Mouse (Mus musculus) layer of hippocampus, adult 8-10 months (tissue): ENCODE results near the gene Thsd4. TPM values are rescaled to one million over a fixed set of nuclear protein-coding genes. Genes with fewer than 3 reads are reported as not detected.
A peak's percentile ranks its signal among the peaks of the same experiment; 100 is the strongest.

Experiments
- DNase-seq, 2 experiments: peaks; one replicate each; pipeline ENCODE4 v3.0.0; 2022; ENCODE audit warnings: low spot score in 2 of 2
- total RNA-seq, 4 experiments: library from RNA; stranded (reverse); gene quantifications; 2 replicates each; pipeline ENCODE4 v1.2.4; 2022

The Thsd4 gene
- total RNA-seq, 4 experiments from 2014 or later = 15.8 to 22.3 (median 19.2) TPM

DNA sequence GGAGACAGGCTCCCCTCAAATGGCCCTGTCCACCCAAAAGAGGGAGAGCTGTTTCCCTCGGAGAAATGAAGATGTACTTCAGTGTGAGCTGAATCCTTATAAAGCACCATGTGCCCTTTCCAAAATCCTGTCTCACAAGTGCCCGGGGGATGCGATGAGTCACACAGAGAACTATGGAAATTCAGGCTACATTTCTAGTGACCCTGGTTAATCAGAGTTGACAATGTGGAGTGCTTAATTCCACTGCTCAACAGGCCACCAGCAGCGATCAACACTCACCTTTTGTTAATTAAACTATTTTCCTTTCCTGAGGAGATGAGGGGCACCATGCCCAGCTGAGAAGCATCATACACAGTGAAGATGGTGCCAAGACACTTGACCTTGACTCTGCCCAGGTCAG, 138.9 kb downstream of the Thsd4 start:
- no peak for DNase-seq

DNA sequence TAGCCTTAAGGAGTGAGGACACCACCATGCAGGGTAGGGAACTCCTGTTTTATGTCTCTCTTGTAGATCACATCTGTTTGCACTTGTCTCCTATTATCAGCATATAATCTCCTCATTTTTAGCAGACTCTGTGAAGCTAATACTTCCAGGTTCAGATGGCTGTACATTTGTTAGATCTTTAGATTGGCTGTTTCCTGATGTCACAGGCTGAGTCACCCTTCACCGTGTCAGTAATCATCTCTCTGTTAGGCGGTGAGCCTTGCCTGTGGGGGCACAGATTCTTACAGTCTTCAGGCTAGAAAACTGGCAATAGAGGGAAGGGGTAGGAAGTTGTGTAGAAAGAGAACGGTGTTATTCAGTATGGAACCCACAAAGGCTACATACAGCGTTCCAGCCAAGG, 139.3 kb downstream of the Thsd4 start:
- no peak for DNase-seq

DNA sequence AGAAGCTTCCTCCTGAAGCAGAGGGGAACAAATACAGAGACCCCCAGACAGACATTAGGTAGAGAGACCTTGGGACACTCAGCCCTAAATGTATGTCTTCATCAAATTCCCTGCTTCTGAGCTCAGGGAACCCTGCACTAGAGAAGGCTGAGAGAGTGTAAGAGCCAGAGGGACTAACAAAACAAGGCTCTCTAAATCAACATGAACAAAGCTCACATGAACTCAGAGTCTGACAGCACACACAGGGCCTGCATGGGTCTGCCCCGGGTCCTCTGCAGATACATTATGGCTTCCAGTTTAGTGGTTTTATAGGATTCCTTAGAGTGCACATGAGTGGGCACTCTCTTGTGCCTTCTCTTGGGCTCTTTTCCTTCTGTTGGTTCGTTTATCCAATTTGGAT, 140.8 kb downstream of the Thsd4 start:
- no peak for DNase-seq

DNA sequence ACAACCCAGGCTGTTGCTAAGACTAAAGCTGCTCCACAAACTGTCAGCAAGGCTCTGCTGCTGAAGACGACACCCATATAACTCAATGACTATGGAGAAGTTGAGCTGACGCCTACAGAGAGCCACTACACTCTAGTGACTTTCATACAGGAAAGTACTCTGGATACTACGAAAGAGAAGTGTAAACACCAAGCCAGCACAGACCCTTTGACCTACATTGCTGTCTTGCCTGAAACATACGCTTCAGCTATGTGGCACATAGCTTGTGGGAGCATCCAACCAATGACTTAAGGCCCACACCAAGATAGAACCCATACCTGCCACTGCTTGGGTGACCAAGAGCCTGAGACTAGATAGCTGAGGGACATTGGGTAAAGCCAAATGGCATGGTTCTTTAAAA, 141.3 kb downstream of the Thsd4 start:
- DNase-seq = no peak

DNA sequence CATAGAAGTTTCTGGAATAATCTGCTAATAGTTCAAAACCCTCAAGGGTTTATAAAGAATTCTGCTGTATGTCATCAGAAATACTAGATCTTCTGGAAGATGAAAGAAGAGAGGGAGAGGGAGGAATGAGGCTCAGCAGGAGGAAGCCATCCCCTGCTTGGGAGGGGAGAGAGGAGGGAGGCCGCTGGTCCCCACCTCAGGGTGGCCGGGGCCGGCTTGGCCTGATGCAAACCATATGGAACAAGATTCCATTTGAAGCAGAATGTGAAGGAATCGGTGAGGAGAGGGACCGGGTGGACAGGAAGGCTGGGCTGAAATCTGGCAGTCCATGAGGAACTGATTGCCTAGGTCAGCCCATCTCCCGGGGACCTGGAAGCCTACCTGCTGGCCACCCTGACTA, 143.6 kb downstream of the Thsd4 start:
- no peak for DNase-seq

DNA sequence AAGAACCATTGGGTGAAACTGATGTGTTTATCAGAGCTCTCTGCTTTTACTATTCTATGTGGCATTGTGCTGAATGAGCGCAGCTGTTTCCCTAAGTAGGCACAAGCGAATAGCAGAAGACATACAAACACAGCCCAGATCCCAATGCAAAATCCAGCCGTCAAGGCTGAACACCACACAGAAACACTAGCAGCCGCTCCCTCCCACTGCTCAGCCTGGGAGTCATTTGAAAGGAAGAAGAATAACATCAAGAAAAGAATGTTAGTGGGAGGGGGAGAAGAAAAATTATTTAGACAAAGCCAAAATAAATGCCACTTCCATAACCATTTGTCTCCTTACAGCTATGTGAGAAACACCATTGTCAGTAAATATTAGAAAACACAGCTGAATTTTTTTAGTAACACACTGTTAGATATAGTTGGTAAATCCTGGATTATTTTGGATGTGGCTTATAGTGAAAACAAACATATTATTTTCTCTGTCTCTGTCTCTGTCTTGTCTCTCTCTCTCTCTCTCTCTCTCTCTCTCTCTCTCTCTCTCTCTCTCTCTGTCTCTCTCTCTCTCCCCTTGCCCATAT, 148.6 kb downstream of the Thsd4 start:
- peak; percentile 15 to 27 for DNase-seq

- DNase-seq = no peak
These were observed 153.3 kb downstream of the Thsd4 start for GRCm38 (mm10) chr9:60368516-60368915.

- DNase-seq = no peak
These were observed 154.1 kb downstream of the Thsd4 start for GRCm38 (mm10) chr9:60367617-60368305.

DNA sequence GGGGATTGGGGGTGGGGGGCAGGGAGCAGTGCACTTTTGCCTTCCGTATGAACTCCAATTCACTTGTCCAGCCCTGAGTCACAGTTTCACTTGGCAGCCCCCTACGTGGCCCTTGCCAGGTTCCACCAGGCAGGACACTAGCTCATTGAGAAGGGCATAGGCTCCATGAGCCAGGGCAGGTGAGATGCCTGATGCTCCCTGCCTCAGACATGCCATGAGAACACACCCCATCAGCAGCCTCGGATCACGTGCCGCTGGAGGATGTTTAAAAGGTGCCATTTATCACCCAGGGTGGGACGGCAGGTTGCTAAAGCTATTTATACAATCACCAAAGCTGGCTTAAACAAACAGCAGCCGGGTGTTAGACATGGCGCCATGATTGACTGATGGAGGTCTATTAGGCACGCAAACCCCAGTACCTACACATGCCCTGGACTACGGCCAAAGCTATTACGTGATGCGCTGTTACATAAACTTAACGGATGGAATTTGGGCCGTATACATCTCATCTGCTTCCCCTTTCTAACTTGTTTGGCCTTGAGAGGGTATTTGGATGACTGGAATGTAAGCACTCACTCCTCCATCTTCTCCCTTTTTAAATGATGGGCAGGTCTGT, 157.6 kb downstream of the Thsd4 start:
- no peak for DNase-seq

GRCm38 (mm10) chr9:60352351-60352750, 169.5 kb downstream of the Thsd4 start:
- no peak for DNase-seq

DNA sequence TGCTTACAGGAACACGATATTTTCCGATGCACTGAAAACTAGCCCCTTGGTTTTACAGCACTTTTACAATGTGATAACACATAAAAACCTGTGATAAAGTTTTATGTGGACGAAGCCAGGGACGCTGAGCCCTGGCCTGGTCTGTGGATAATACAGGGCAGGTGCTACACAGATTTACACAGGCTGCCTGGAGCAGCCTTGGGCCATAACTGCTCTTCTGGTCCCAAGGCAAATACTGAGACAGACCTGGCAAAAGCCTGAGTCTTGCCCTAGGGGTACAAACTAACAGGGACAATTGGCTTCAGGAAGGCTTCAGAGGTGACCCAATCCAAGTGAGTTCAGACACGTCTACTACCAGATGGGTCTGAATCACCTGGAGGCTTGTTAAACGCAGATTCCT, 170.7 kb downstream of the Thsd4 start:
- DNase-seq = no peak

DNA sequence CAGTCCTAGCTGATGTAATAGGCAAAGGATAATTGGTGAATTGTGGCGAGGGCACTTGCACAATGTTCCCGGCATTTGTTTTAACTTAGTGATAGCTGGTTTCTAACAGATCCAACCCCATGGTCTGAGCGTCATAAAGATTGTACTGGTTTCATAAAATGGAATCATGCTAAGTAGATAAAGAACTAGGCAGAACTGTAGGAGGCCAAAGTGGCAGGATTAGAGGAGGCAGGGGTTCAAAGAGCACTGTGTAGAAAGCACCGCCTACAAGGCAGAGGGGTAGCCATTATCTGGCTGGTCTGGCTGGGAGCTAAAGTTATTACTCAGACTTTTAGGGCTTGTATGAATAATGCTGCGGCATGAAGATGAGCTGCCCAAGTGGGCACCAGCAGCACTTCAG, 185.7 kb downstream of the Thsd4 start:
- DNase-seq = no peak

DNA sequence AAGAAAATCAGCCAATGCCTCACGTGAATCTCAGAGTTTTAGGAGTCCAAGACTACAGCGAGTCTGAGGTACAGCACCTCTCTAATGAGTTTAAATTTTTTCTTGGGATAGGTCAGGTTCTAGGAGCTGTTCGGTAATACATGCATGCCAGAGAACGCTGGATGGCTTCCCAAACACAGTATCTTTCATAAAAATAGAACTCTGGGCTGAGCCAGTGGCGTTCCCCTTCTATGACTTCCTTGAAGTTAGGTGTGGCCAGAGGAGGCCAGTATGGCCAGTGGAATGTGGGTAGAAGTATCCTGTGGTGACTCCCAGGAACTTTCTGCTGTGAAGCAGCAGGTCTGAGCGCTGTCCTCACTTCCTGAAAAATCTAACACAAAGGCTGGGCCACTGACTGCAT, 186.4 kb downstream of the Thsd4 start:
- no peak for DNase-seq

DNA sequence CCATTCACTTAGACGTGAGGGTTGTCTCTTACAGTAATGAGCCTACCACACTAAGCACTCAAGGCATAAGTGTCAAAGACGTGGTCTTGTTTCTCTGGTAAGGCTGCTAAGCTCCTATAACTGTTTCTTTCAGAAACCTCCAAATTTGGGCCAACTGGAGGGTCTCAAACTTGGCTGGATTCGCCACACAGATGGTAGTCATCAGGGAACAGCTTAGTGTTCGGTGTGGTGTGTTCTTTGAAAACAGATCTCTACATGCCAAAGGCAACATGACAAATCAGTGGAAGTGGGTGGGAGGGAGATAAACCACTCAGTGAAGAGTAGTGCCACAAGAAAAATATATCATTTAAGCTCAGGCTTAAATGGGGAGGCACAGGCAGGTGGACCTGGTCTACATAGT, 191.9 kb downstream of the Thsd4 start:
- DNase-seq = peak in 1 of 2 experiments; percentile 25

- no peak for DNase-seq
These were observed 197.1 kb downstream of the Thsd4 start for GRCm38 (mm10) chr9:60324716-60325115.

DNA sequence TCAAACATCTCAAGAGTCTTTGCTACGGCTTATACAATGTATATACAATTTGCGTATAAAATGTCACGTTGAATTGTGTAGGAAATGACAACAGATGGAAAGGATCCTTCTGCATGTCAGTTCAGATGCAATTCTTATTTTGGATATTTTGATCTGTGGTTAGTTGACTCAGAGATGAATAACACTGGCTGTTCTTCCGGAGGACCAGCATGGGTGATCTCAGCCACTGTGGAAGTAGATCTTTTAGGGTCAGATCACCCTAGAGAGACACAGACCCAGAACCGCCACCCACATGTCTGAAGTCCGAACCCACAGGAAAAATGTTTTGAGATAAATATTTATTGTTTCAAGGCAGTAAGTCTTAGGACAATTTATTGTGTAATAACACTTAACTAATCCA, 198.4 kb downstream of the Thsd4 start:
- DNase-seq = no peak

GRCm38 (mm10) chr9:60317291-60317690, 204.6 kb downstream of the Thsd4 start:
- no peak for DNase-seq

- no peak for DNase-seq
These were observed 205.3 kb downstream of the Thsd4 start for GRCm38 (mm10) chr9:60316510-60316909.

GRCm38 (mm10) chr9:60315533-60315932, 206.3 kb downstream of the Thsd4 start:
- DNase-seq = no peak

DNA sequence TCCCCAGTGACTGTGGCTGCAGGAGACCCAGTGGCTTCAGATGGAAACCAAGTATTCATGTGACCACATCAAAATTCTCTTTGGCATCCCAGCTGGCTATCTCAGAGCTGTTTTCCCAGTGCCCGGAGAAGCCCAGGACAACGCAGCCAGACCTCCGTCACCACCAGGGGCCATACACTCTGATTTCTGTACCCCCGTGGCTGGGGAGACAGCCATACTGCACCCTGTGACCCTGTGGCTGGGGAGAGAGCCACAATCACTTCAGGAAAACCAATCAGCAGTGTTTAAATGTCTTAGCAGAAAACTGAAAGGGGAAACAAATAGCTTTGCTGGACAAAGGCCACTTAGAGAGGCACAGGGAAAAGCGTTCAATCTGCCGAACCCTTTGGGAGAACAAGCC, 208.2 kb downstream of the Thsd4 start:
- DNase-seq = no peak

DNA sequence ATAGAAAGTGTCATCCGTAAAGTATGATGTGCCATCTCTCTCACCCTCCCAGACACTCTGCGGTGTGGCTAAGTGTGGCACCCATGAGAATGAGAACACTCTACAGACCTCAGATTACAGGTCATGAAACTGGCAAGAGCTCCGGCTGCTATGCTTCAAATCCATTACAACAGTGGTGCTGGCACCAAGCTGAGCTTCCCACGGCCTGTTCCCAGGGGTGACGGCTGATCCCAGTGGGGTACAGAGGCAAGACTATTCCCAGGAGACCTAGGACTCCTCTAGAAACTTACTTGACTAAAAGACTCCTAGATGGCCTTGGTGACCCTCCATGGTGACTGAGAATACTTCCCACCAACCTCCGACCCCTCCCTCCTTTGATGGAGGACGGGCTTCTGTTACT, 209.2 kb downstream of the Thsd4 start:
- no peak for DNase-seq

GRCm38 (mm10) chr9:60311594-60312128, 210.2 kb downstream of the Thsd4 start:
- DNase-seq = peak; percentile 73 to 74
